Mouse (Mus musculus) CH12.LX (cell line): ENCODE measurements around the gene Ncl.

Experiments used
- CHD2 ChIP-seq: IDR thresholded peaks from 2 replicates; pipeline ENCODE4 v1.6.1; 2011; ENCODE audit warnings: low read length, improper control_type of control experiment
- CTCF ChIP-seq, 2 experiments: IDR thresholded peaks in 1 of 2; conservative IDR thresholded peaks in 1 of 2; 2 replicates each; pipeline ENCODE4 v1.5.1; 2011 to 2012; ENCODE audit warnings: low read depth in 2 of 2, low read length in 2 of 2, improper control_type of control experiment in 1 of 2, inconsistent platforms in 1 of 2, mild to moderate bottlenecking in 1 of 2, moderate library complexity in 1 of 2
- E2F4 ChIP-seq: IDR thresholded peaks from 2 replicates; pipeline ENCODE4 v1.6.1; 2011; ENCODE audit warnings: low read depth, low read length, improper control_type of control experiment; ENCODE audit not compliant: insufficient replicate concordance
- ELF1 ChIP-seq: IDR thresholded peaks from 2 replicates; pipeline ENCODE4 v1.6.1; 2014; ENCODE audit warnings: low read depth, mild to moderate bottlenecking, inconsistent platforms, low read length, improper control_type of control experiment
- EP300 ChIP-seq: IDR thresholded peaks from 2 replicates; pipeline ENCODE4 v1.6.1; 2011; ENCODE audit warnings: low read length, improper control_type of control experiment
- HCFC1 ChIP-seq: IDR thresholded peaks from 2 replicates; pipeline ENCODE4 v1.6.1; 2012; ENCODE audit warnings: low read depth, mild to moderate bottlenecking, inconsistent platforms, low read length, improper control_type of control experiment
- MAZ ChIP-seq: IDR thresholded peaks from 2 replicates; pipeline ENCODE4 v1.6.1; 2012; ENCODE audit warnings: low read depth, mild to moderate bottlenecking, inconsistent platforms, low read length, improper control_type of control experiment, moderate library complexity
- MEF2A ChIP-seq: IDR thresholded peaks from 2 replicates; pipeline ENCODE4 v1.6.1; 2014; ENCODE audit warnings: low read depth, mild to moderate bottlenecking, inconsistent platforms, low read length, improper control_type of control experiment, borderline replicate concordance
- NRF1 ChIP-seq: IDR thresholded peaks from 2 replicates; pipeline ENCODE4 v1.6.1; 2014; ENCODE audit warnings: low read depth, mild to moderate bottlenecking, inconsistent platforms, low read length, improper control_type of control experiment, moderate library complexity
- POLR2A ChIP-seq: IDR thresholded peaks from 2 replicates; pipeline ENCODE4 v1.6.1; 2011; ENCODE audit warnings: low read depth, mild to moderate bottlenecking, improper control_type of control experiment, low read length
- RAD21 ChIP-seq: IDR thresholded peaks from 2 replicates; pipeline ENCODE4 v1.6.1; 2011; ENCODE audit warnings: low read depth, mild to moderate bottlenecking, low read length, improper control_type of control experiment, moderate library complexity
- SMC3 ChIP-seq: IDR thresholded peaks from 2 replicates; pipeline ENCODE4 v1.6.1; 2011; ENCODE audit warnings: low read depth, low read length, improper control_type of control experiment
- USF1 ChIP-seq: IDR thresholded peaks from 2 replicates; pipeline ENCODE4 v1.6.1; 2014; ENCODE audit warnings: low read depth, mild to moderate bottlenecking, inconsistent platforms, low read length, improper control_type of control experiment
- USF2 ChIP-seq: conservative IDR thresholded peaks from 2 replicates; pipeline ENCODE4 v1.6.1; 2011; ENCODE audit warnings: low read depth, low read length, improper control_type of control experiment

DNA sequence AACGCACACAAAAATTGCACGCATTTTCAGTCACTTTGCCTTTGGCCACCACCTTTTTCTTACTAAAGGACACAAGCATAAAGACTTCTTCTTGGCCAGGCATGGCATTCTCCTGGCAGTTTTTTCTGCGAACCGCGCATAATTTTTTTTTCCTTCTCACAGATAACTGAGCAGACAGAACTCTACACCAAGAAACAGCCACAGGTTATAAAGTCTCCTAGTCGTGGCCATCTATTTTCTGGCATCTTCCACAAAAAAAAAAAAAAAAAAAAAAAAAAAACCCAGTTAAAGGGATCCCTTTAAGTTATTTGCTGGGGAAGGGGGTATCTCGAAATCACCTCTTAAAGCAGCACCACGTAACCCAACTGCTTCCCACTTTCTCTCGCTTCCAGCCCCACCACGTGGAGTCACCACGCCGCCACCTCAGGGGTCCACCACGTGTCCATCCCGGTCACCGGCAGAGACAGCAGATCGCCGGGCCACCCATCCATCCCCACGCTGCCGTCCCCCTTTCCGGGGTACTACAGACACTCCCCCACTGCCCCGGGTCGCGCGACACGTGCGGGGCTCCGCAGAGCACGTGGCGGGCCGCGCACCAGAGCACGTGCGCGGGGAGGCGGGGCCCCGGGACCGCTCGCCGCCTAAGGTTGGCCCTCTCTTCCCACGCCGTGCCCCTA lies 833 bp downstream of the Ncl start:
- no peak for TF ChIP-seq ELF1
- no peak for TF ChIP-seq CTCF (conservative IDR thresholded peaks at IDR 0.05 in 1 of 2, IDR thresholded peaks at IDR 0.05 in 1 of 2; ENCODE audit: low read depth in 2 of 2, low read length in 2 of 2)
- TF ChIP-seq POLR2A, result no peak
- no peak for TF ChIP-seq RAD21
- TF ChIP-seq SMC3, result no peak
- no peak for TF ChIP-seq HCFC1
- no peak for TF ChIP-seq CHD2
- TF ChIP-seq E2F4, result no peak
- no peak for TF ChIP-seq NRF1
- TF ChIP-seq MAZ, result no peak
- no peak for TF ChIP-seq EP300
- TF ChIP-seq USF2, result no peak
- TF ChIP-seq MEF2A, result no peak
- peak; percentile 51 for TF ChIP-seq USF1
